Mouse (Mus musculus) heart, embryonic 13.5 days (tissue): Measurements from ENCODE around the gene Mtch2. TPM values are rescaled to one million over a fixed set of nuclear protein-coding genes. Genes with fewer than 3 reads are reported as not detected.
"Not testable (repeated sequence)": the region's sequence is repeated elsewhere in the genome, so short reads cannot be mapped to it uniquely, and the experiment has no call there.

Experiments used
- ATAC-seq: fragments of 200-750 bp; cut with Nextera tagmentation; 2 replicates; pipeline ENCODE4 v1.8.0; 2017; ENCODE audit warnings: moderate TSS enrichment; ENCODE audit not compliant: insufficient number of reproducible peaks, low FRiP score, low TSS enrichment; ENCODE audit errors: extremely low read depth
- H3K27ac ChIP-seq: fragments of 300-500 bp; sonication (generic); replicated peaks from 2 replicates; pipeline ENCODE4 v1.5.1; 2015; ENCODE audit warnings: moderate library complexity, mild to moderate bottlenecking, inconsistent platforms
- H3K27me3 ChIP-seq: fragments of 300-500 bp; sonication (generic); replicated peaks from 2 replicates; pipeline ENCODE4 v1.6.1; 2015; ENCODE audit warnings: mild to moderate bottlenecking, inconsistent platforms
- H3K36me3 ChIP-seq: fragments of 300-500 bp; sonication (generic); 2 replicates; pipeline ENCODE4 v1.6.1; 2015; ENCODE audit warnings: mild to moderate bottlenecking, inconsistent platforms
- H3K4me1 ChIP-seq: fragments of 300-500 bp; sonication (generic); 2 replicates; pipeline ENCODE4 v1.6.1; 2015; ENCODE audit warnings: inconsistent platforms
- H3K4me2 ChIP-seq: fragments of 300-500 bp; sonication (generic); 2 replicates; pipeline ENCODE4 v1.6.1; 2015; ENCODE audit warnings: inconsistent platforms, mild to moderate bottlenecking, moderate library complexity
- H3K4me3 ChIP-seq: fragments of 300-500 bp; sonication (generic); 2 replicates; pipeline ENCODE4 v1.5.1; 2015; ENCODE audit warnings: moderate library complexity, mild to moderate bottlenecking, inconsistent platforms
- H3K9ac ChIP-seq: fragments of 300-500 bp; sonication (generic); 2 replicates; pipeline ENCODE4 v1.6.1; 2015; ENCODE audit warnings: inconsistent platforms, mild to moderate bottlenecking, moderate library complexity
- H3K9me3 ChIP-seq: fragments of 300-500 bp; sonication (generic); 2 replicates; pipeline ENCODE4 v1.6.1; 2016; ENCODE audit warnings: inconsistent platforms
- WGBS: fragments of 180-500 bp; shearing (Covaris S2); methylation state at CpG from one replicate; pipeline ENCODE4 v1.1.7; 2015; ENCODE audit warnings: mixed read lengths; 5-methylcytosine and 5-hydroxymethylcytosine counted together
- polyA plus RNA-seq: library from polyadenylated mRNA; unstranded; fragments of >200 nt; fragmentation: Nextera tagmentation; extraction: Ambion mirVana; gene quantifications from 2 replicates; pipeline ENCODE4 v1.2.1, GENCODE M21; 2015

Mtch2 gene
- polyA plus RNA-seq, result 205 and 253 TPM in 2 replicates

DNA sequence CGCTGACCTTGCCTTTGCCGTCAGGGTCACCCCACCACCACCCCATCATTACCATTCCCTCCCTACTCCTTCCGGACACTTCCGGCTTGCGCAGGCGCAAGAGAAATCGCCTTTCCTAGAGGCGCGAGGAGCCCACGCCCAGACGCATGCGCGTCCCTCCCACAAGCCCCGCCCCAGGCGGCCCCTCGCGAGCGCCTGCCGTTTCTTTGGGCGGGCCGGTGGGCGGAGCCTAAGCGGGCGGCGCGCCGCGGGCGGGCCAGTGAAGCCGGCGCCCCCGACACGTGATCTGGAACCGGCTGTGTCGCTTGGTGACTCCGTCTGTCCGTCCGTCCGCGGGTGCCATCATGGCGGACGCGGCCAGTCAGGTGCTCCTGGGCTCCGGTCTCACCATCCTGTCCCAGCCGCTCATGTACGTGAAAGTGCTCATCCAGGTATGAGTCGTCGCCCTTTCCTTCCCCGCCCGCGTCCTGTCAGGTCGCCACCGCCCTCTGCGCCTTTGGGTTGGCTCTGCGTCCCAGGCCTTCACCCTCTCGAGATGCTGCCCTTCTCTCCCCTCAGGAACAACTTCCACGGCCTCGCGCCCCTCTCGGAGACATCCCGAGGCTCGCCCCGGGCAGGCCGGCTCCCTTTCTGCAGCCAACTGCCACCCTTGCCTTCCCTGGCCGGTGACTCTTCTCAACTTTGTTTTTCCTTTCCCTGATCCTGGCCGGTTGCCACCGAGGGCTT lies at the start of gene Mtch2:
Mtch2 (plus strand) TSS at position 201 of the 726 bp plus-strand sequence.
- under 1% methylated on average over 67 of the region's 67 CpGs for WGBS
- peaks cover 16% of the 10 kb centered on the region for H3K4me1 ChIP-seq
- H3K27me3 ChIP-seq, result no peaks in the 10 kb centered on the region
- peak within 1 kb of the TSS; percentile 88 for H3K27ac ChIP-seq
- ATAC-seq, result peak; percentile 93
- no peaks in the 10 kb centered on the region for H3K9me3 ChIP-seq
- H3K36me3 ChIP-seq, result peaks cover 29% of the 10 kb centered on the region
- H3K4me3 ChIP-seq, result peak within 1 kb of the TSS; percentile 81
- peak within 1 kb of the TSS; percentile 72 for H3K4me2 ChIP-seq
- peak within 1 kb of the TSS; percentile 93 for H3K9ac ChIP-seq

GRCm38 (mm10) chr2:90808241-90809126 lies 38.5 kb upstream of the Mtch2 start:
- Histone ChIP-seq H3K27ac (no peak overlapping the region), H3K4me3 (no peak overlapping the region), H3K4me1 (no peaks in the 10 kb centered on the region), H3K36me3 (no peaks in the 10 kb centered on the region), H3K9ac (no peak overlapping the region), H3K9me3 (no peaks in the 10 kb centered on the region), H3K4me2 (no peak overlapping the region), H3K27me3 (no peaks in the 10 kb centered on the region)
- 74% methylated on average over 6 of the region's 6 CpGs for WGBS
- no peak for ATAC-seq

DNA sequence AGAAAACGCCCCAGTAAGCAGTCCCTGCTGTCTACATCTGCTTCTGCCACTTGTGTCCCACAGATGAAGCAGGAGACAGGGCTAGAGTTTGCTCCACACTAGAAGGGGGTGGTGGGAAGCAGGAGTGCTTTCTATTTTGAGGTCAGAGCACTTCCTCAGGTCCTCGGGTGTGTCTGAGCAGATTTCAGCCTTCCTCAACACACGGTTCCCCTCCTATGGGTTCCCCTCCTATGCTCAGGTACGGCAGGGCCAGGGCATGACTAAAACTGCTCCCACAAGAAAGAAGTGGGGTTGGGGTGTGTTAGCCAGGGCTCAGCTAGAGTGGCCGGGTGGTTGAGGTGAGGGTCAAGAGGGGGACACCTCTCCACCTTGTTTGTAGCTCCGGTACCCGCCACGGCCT lies 36.2 kb upstream of the Mtch2 start:
- Histone ChIP-seq H3K4me2 (no peak overlapping the region), H3K9me3 (no peaks in the 10 kb centered on the region)
- WGBS, result 64% methylated on average over 8 of the region's 8 CpGs

GRCm38 (mm10) chr2:90815266-90815665 lies 31.7 kb upstream of the Mtch2 start:
- Histone ChIP-seq H3K4me1 (no peaks in the 10 kb centered on the region), H3K27me3 (no peaks in the 10 kb centered on the region), H3K36me3 (no peaks in the 10 kb centered on the region), H3K9me3 (no peaks in the 10 kb centered on the region), H3K9ac (no peak overlapping the region), H3K4me2 (no peak overlapping the region), H3K27ac (no peak overlapping the region), H3K4me3 (no peak overlapping the region)
- 62% methylated on average over 2 of the region's 2 CpGs for WGBS
- ATAC-seq, result no peak

More for the DNA sequence above, 36.2 kb upstream of the Mtch2 start:
- Histone ChIP-seq H3K27me3 (no peaks in the 10 kb centered on the region), H3K4me3 (no peak overlapping the region), H3K36me3 (no peaks in the 10 kb centered on the region), H3K9ac (no peak overlapping the region), H3K4me1 (no peaks in the 10 kb centered on the region), H3K27ac (no peak overlapping the region)
- no peak for ATAC-seq

DNA sequence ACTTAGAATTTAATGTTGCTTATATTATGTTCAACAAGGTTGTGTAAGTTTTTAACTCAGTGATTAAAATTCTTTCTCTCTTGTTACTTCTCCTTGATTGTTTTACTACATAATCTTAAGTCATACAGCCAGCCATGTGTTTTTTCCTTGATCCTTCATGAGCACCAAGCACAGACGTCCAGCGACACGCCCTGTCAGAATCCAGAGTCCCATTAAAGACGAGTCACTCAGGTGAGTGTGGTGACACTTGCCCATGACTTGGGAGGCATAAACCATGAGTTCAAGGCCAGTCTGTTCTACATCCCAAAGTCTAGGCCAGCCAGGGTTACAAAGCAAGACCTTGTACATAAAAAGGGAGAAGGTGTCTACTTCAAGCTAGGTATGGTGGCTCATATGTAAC lies 30.8 kb upstream of the Mtch2 start:
- no peaks in the 10 kb centered on the region for H3K36me3 ChIP-seq
- no peak overlapping the region for H3K9ac ChIP-seq
- no peaks in the 10 kb centered on the region for H3K27me3 ChIP-seq
- WGBS, result 71% methylated on average over 4 of the region's 4 CpGs
- H3K27ac ChIP-seq, result no peak overlapping the region
- H3K4me1 ChIP-seq, result no peaks in the 10 kb centered on the region
- H3K9me3 ChIP-seq, result no peaks in the 10 kb centered on the region
- H3K4me3 ChIP-seq, result no peak overlapping the region
- no peak overlapping the region for H3K4me2 ChIP-seq
- ATAC-seq, result no peak

GRCm38 (mm10) chr2:90818710-90819109 lies 28.2 kb upstream of the Mtch2 start:
- Histone ChIP-seq H3K4me1 (no peaks in the 10 kb centered on the region), H3K27me3 (no peaks in the 10 kb centered on the region), H3K9me3 (no peaks in the 10 kb centered on the region), H3K4me2 (no peak overlapping the region), H3K4me3 (no peak overlapping the region), H3K27ac (no peak overlapping the region), H3K36me3 (no peaks in the 10 kb centered on the region), H3K9ac (no peak overlapping the region)
- ATAC-seq, result no peak
- 57% methylated on average over 3 of the region's 3 CpGs for WGBS

GRCm38 (mm10) chr2:90820894-90821293 lies 26.1 kb upstream of the Mtch2 start:
- Histone ChIP-seq H3K9ac (no peak overlapping the region), H3K36me3 (no peaks in the 10 kb centered on the region), H3K9me3 (no peaks in the 10 kb centered on the region), H3K27ac (no peak overlapping the region), H3K4me3 (no peak overlapping the region), H3K27me3 (no peaks in the 10 kb centered on the region), H3K4me2 (no peak overlapping the region), H3K4me1 (no peaks in the 10 kb centered on the region)
- WGBS, result 68% methylated on average over 3 of the region's 3 CpGs
- no peak for ATAC-seq

DNA sequence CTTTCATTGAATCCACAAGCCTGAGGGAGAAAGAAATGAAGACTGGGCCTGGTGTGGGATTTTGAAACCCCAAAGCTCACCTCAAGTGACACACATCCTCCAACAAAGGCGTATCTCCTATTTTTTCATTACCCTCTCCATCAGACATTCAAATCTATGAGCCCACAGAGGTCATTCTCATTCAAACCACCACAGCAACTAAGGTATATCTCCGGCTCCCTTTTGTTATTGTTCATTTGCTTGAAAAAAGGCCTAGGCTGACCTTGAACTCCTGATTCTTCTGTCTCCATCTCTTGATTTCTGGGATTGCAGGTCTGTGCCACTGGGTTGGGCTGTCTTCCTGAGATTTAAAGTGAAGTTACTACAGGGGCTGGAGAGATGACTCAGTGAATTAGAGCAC lies 24.0 kb upstream of the Mtch2 start:
- Histone ChIP-seq H3K9ac (no peak overlapping the region), H3K9me3 (no peaks in the 10 kb centered on the region), H3K4me2 (no peak overlapping the region), H3K36me3 (no peaks in the 10 kb centered on the region), H3K27ac (no peak overlapping the region), H3K27me3 (no peaks in the 10 kb centered on the region), H3K4me3 (no peak overlapping the region), H3K4me1 (no peaks in the 10 kb centered on the region)
- 85% methylated on average over 2 of the region's 2 CpGs for WGBS
- ATAC-seq, result no peak

GRCm38 (mm10) chr2:90823781-90824180 lies 23.2 kb upstream of the Mtch2 start:
- no peak for ATAC-seq
- Histone ChIP-seq H3K4me2 (no peak overlapping the region), H3K4me3 (no peak overlapping the region), H3K4me1 (no peaks in the 10 kb centered on the region), H3K27ac (no peak overlapping the region), H3K9ac (no peak overlapping the region), H3K27me3 (no peaks in the 10 kb centered on the region), H3K9me3 (no peaks in the 10 kb centered on the region), H3K36me3 (no peaks in the 10 kb centered on the region)
- 76% methylated on average over 6 of the region's 6 CpGs for WGBS

DNA sequence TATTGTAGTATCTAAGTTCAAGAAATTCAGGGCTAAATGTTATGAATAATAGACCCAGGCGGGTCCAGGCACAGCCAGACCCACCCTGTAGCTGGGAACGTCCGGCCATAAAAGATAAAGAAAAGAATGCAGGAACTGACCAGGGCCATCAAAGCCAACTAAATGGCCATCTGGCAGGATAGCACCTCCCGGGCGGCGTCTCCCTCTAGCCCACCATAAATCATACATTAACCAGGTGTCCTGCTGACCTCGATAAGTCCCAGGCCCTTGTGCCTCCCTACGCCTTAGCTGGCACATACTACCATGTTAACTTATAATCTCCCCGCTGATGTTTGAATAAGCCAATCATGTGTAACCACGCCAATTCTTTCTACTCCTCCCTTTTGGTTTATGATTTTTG lies 22.4 kb upstream of the Mtch2 start:
- H3K36me3 ChIP-seq, H3K9ac ChIP-seq, H3K27me3 ChIP-seq, H3K9me3 ChIP-seq, ATAC-seq, H3K4me2 ChIP-seq, H3K4me3 ChIP-seq, H3K27ac ChIP-seq, H3K4me1 ChIP-seq: not testable (repeated sequence)
- 61% methylated on average over 10 of the region's 10 CpGs for WGBS

DNA sequence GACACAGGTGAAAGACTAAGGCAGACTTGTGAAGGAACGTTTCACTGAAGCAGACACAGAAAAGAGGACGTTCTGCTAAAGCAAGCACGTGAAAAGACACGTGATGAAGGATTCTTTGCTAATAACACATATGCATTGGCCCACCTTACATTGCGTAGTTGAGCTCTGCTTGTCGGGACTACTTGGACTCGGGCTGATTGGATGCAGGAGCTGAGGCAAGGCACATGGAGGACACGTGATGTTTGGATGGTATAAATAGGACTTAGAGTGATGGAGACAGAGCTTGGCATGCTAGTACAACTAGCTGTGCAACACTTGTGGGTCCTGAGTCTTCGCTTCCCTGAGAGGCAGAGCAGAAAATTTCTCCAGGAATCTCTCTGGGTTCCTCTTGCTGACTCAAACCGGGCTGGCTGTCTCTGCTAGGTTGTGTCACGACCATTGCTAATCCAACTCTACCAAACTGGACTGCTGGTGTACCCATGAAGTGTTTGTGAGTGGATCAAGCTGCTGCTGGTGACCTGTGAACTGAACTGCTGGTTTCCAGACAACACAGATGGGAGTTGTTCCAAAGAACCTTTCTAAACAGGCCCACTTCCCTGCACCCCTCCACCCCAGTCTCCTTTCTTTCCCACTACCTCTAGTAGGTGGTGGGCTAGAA lies 21.3 kb upstream of the Mtch2 start:
- WGBS, result 75% methylated on average over 11 of the region's 11 CpGs
- no peak for ATAC-seq
- Histone ChIP-seq H3K27ac (no peak overlapping the region), H3K4me2 (no peak overlapping the region), H3K4me3 (no peak overlapping the region), H3K9ac (no peak overlapping the region), H3K27me3 (no peaks in the 10 kb centered on the region), H3K9me3 (no peaks in the 10 kb centered on the region), H3K4me1 (no peaks in the 10 kb centered on the region), H3K36me3 (no peaks in the 10 kb centered on the region)
